Mouse (Mus musculus) liver, embryonic 12.5 days (tissue): ENCODE measurements at regions not wholly inside any gene's neighbourhood (a gene's known extent, or its start where the extent isn't known, plus 50 kb on each side); places are given as distances from the start of the nearest gene placed in this dataset.

Experiments
- ATAC-seq: fragments of 200-750 bp; cut with Nextera tagmentation; 2 replicates; pipeline ENCODE4 v1.8.0; 2017; ENCODE audit warnings: moderate number of reproducible peaks, mild to moderate bottlenecking, moderate library complexity
- H3K27ac ChIP-seq: fragments of 300-500 bp; sonication (generic); 2 replicates; pipeline ENCODE4 v1.5.1; 2016; ENCODE audit warnings: mild to moderate bottlenecking
- H3K27me3 ChIP-seq: fragments of 300-500 bp; sonication (generic); replicated peaks from 2 replicates; pipeline ENCODE4 v1.6.1; 2016; ENCODE audit warnings: mild to moderate bottlenecking, moderate library complexity
- H3K36me3 ChIP-seq: fragments of 300-500 bp; sonication (generic); 2 replicates; pipeline ENCODE4 v1.6.1; 2016; ENCODE audit warnings: mild to moderate bottlenecking, moderate library complexity
- H3K4me1 ChIP-seq: fragments of 300-500 bp; sonication (generic); 2 replicates; pipeline ENCODE4 v1.6.1; 2016
- H3K4me2 ChIP-seq: fragments of 300-500 bp; sonication (generic); 2 replicates; pipeline ENCODE4 v1.6.1; 2016; ENCODE audit warnings: mild to moderate bottlenecking, moderate library complexity
- H3K4me3 ChIP-seq: fragments of 300-500 bp; sonication (generic); 2 replicates; pipeline ENCODE4 v1.5.1; 2016; ENCODE audit warnings: mild to moderate bottlenecking, moderate library complexity
- H3K9ac ChIP-seq: fragments of 300-500 bp; sonication (generic); 2 replicates; pipeline ENCODE4 v1.6.1; 2016; ENCODE audit warnings: mild to moderate bottlenecking, moderate library complexity
- H3K9me3 ChIP-seq: fragments of 300-500 bp; sonication (generic); replicated peaks from 2 replicates; pipeline ENCODE4 v1.6.1; 2016; ENCODE audit warnings: mild to moderate bottlenecking, moderate library complexity
- WGBS: fragments of 180-500 bp; shearing (Covaris S2); methylation state at CpG from one replicate; pipeline ENCODE4 v1.1.7; 2016; ENCODE audit not compliant: insufficient replicate concordance; 5-methylcytosine and 5-hydroxymethylcytosine counted together

DNA sequence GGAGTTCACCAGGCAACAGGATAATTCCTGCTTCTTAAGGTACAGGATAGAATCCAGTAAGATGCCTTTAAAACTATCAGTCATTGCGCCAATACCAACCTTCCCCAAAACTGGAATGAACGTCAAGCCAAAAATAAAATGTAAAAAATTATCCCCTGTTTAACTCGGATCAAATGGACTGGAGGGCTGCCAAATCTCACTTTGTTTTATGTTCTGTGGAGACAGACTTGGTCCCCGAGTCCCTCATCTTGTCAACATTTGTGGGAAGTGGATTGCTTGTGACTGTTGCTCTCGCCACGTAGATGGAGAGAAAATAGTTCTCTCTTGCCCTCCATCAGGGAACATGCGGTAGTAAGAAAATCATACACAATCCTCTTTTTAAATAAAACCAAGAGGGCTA, 322.4 kb downstream of the Hlx start:
- Histone ChIP-seq H3K27ac (no peak overlapping the region), H3K4me1 (no peaks in the 10 kb centered on the region), H3K36me3 (no peaks in the 10 kb centered on the region), H3K4me3 (no peak overlapping the region), H3K27me3 (no peaks in the 10 kb centered on the region), H3K9ac (no peak overlapping the region), H3K4me2 (no peak overlapping the region), H3K9me3 (no peaks in the 10 kb centered on the region)
- 67% methylated on average over 7 of the region's 7 CpGs for WGBS
- no peak for ATAC-seq

DNA sequence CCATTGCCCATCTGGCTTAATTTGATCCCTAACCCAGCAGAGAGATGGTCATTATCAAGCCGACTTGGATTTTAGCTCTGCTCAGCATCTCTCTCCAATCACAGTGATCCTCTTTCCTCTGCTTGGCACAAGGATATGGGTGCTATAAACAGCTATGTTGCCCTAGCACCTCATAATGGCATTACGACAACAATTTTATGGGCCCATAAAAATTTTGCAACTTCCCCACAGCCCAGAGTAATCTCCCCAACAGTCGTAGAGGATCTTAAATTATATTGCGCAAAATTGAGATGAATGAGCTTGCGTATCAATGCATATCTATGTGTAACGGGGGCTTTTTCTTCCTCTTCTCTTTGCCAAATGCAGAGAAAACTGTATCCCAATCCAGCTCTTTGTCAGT, 329.4 kb downstream of the Hlx start:
- Histone ChIP-seq H3K27me3 (no peaks in the 10 kb centered on the region), H3K36me3 (no peaks in the 10 kb centered on the region), H3K9ac (no peak overlapping the region), H3K4me3 (no peak overlapping the region), H3K9me3 (no peaks in the 10 kb centered on the region), H3K4me1 (no peaks in the 10 kb centered on the region), H3K4me2 (no peak overlapping the region), H3K27ac (no peak overlapping the region)
- WGBS = 70% methylated on average over 6 of the region's 6 CpGs
- no peak for ATAC-seq

DNA sequence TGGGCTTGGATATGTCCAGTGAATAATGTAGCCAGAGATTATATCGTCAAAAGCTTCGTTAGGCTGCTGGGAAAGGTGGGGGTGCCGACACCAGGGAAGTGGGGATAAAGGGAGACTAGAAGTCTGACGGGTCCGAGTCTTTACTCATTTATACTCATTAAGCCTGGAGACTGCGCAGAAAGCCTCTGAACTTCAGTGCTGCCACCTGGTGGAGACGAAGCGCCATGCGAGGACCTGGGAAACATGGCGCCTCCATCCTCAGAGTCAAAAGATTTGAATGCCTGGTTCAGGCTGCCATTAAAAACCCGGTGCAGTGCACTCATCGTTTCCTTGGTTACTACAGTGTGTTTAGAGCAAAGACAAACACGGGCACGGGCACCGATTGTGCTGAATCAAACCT, 337.2 kb downstream of the Hlx start:
- H3K27ac ChIP-seq = no peak overlapping the region
- no peaks in the 10 kb centered on the region for H3K9me3 ChIP-seq
- WGBS = 37% methylated on average over 15 of the region's 15 CpGs
- no peak overlapping the region for H3K9ac ChIP-seq
- H3K4me1 ChIP-seq = no peaks in the 10 kb centered on the region
- no peak for ATAC-seq
- H3K36me3 ChIP-seq = no peaks in the 10 kb centered on the region
- no peak overlapping the region for H3K4me2 ChIP-seq
- no peak overlapping the region for H3K4me3 ChIP-seq
- H3K27me3 ChIP-seq = no peaks in the 10 kb centered on the region

DNA sequence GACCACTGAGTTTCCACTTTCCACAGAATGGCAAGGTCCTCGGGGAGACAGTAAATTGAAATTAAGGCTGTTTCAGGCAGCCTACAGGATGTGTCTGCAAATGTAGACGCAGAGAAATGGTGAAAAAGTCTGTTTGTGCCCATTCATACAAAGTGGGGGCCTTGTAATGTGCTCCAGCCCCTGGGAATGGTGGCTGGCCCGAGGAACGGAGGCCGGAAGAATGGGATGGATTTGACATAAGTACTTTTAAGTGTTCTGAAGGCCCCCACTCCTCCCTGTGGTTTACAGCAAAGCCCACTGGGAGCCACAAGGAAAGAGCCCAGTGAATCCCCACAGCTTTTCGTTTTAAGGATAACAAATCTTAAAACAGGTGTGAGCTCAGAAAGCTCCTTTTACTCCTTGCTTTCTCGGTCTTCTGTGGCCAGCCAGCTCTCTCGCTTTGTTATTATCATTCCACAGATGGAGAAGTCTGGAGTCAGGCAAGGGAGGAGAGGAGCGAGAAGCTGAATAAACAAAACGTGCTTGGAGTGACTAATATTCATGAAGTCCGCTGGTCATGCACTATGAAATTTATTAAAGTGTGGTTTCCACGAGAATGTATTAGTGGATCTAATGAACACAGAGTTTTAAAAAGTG, 337.7 kb downstream of the Hlx start:
- no peak overlapping the region for H3K4me3 ChIP-seq
- H3K9me3 ChIP-seq = no peaks in the 10 kb centered on the region
- H3K4me1 ChIP-seq = no peaks in the 10 kb centered on the region
- no peak overlapping the region for H3K4me2 ChIP-seq
- H3K27ac ChIP-seq = no peak overlapping the region
- no peaks in the 10 kb centered on the region for H3K27me3 ChIP-seq
- no peak overlapping the region for H3K9ac ChIP-seq
- 58% methylated on average over 12 of the region's 12 CpGs for WGBS
- no peak for ATAC-seq
- H3K36me3 ChIP-seq = no peaks in the 10 kb centered on the region

DNA sequence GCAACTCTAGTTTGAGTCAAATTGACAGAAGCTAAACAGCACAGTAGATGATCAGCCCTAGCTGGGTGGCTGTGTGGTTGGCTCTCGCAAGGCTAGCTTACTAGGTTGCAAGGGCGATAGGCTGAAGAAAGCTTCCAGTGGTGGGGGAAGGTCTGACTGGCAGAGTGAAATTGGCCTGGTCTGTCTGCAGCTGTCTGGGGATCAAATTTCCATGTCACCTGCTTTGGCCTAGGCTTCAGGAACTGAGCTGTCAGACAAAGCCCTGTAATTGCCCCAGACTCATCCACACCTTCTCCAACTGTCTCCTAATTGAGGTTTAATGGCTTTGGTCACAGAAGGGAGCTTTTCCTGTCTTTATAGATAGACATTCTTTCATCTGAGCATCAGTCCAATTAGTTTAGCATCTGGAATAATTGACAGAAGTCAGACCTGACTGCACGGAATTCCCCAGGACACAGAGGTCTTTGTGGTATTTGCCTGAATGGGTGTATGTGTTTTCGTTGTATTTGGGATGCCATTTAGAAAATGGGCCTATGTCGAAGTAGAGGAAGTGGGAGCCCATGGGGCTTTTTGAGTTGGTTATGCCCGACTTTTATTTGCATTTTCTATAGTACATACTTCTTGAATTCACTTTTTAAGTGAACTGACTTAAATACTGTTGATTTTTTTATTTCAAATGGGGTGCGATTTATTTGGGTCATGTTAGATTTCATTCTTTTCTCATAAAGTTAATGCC, 348.2 kb downstream of the Hlx start:
- Histone ChIP-seq H3K4me1 (no peaks in the 10 kb centered on the region), H3K4me2 (no peak overlapping the region), H3K4me3 (no peak overlapping the region), H3K27me3 (no peaks in the 10 kb centered on the region), H3K9me3 (no peaks in the 10 kb centered on the region), H3K27ac (no peak overlapping the region), H3K9ac (no peak overlapping the region), H3K36me3 (no peaks in the 10 kb centered on the region)
- no peak for ATAC-seq
- WGBS = 67% methylated on average over 7 of the region's 7 CpGs

DNA sequence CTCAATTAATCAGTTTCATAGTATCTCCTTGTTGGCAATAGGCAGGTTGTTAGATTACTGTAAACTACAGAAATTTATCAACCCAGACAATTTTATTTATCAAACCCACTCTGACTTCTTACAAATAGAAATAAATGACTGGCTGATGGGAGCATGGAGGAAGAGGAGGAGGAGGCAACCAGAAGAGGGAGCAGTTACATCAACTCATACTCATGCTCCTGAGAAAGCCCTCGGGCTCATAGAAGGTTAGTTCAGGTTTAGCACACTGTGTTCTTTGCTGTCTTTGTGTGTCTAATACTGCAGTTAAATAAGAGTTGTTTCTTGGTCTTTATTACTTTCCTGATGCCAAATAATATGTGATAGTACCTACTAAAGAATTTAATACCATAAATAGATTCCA, 344.6 kb upstream of the 1700056E22Rik start:
- Histone ChIP-seq H3K9ac (no peak overlapping the region), H3K9me3 (no peaks in the 10 kb centered on the region), H3K4me3 (no peak overlapping the region), H3K4me2 (no peak overlapping the region), H3K4me1 (no peaks in the 10 kb centered on the region), H3K27ac (no peak overlapping the region), H3K36me3 (no peaks in the 10 kb centered on the region), H3K27me3 (no peaks in the 10 kb centered on the region)
- ATAC-seq = no peak
- 73% methylated on average over 1 of the region's 1 CpGs for WGBS

DNA sequence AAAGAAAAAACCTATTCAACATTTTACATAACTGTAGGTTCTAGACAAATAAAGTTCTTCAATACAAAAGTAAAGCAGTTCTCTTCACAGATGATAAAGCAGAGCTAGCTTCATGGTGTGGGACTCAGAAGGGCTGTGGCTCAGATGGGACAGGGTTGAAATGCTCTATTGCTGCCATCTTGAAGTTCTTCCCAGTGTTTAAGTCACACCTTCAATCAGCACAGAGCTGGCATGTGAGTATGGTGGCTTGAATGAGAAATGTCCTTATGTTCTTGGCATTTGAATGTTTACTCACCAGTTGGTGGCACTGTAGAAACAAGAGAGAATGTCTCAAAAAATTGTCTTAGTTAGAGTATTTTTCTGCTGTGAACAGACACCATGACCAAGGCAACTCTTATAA, 330.9 kb upstream of the 1700056E22Rik start:
- no peak overlapping the region for H3K27ac ChIP-seq
- no peaks in the 10 kb centered on the region for H3K36me3 ChIP-seq
- no peak for ATAC-seq
- no peak overlapping the region for H3K4me3 ChIP-seq
- H3K4me2 ChIP-seq = no peak overlapping the region
- no peaks in the 10 kb centered on the region for H3K27me3 ChIP-seq
- H3K9me3 ChIP-seq = no peaks in the 10 kb centered on the region
- no peak overlapping the region for H3K9ac ChIP-seq
- no peaks in the 10 kb centered on the region for H3K4me1 ChIP-seq

DNA sequence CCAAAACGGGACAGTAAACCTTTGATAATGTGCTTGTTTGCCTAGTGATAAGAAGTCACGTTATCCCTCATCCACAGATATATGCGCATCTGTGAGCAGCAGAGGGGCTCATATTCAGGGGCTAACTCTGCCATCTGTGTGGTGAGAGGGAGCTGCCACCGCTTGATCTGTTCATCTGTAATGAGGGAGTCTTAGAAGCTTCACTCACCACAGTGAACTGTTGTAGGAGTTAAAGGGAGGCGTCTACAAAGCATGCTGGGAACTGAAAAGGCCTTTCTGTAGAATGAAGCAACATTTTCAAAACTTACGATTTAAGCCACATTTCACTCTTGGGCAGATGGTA, 324.1 kb upstream of the 1700056E22Rik start:
- no peaks in the 10 kb centered on the region for H3K36me3 ChIP-seq
- no peak overlapping the region for H3K27ac ChIP-seq
- no peaks in the 10 kb centered on the region for H3K27me3 ChIP-seq
- 47% methylated on average over 6 of the region's 6 CpGs for WGBS
- peak; percentile 47 for ATAC-seq
- H3K4me3 ChIP-seq = no peak overlapping the region
- H3K4me1 ChIP-seq = peaks cover 4% of the 10 kb centered on the region; the same call in 1 of the 2 replicates
- H3K9me3 ChIP-seq = no peaks in the 10 kb centered on the region
- no peak overlapping the region for H3K9ac ChIP-seq
- H3K4me2 ChIP-seq = no peak overlapping the region

DNA sequence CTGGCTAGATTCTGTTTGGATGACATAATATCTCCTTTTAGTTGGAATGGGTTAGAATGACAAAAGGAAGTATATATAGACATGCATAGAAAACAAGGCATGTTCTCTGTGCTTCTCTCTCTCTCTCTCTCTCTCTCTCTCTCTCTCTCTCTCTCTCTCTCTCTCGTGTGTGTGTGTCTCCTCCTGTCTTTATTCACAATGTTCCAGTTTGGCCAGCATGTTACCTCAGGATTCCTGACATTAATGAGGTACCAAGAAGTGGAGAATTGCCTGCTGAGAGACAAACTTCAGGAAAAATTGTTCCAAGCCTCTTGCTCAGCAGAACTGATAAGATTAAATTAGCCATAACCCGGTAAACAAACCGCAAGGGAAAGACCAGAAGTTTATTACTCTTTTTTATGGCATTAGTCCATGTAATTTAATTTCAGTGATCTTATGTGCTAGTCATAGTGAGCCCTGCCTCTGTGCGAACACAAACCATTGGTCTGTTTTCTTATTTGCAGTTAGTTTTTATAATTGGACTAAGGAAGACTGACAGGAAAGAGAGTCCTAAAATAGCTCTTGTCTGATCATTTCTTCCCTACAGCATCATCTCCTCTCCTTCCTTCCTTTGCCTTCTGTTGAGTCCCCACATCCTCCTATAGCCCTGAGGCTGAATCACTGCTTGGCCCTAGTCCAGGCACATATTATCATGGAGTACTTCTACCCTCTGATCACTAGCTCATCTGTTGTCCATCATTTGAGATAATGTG, 323.5 kb upstream of the 1700056E22Rik start:
- Histone ChIP-seq H3K4me1 (peaks cover 9% of the 10 kb centered on the region), H3K4me3 (no peak overlapping the region), H3K9me3 (no peaks in the 10 kb centered on the region), H3K27me3 (no peaks in the 10 kb centered on the region), H3K9ac (no peak overlapping the region), H3K27ac (no peak overlapping the region), H3K4me2 (no peak overlapping the region), H3K36me3 (no peaks in the 10 kb centered on the region)
- peak; percentile 47; the same call in 1 of the 2 replicates for ATAC-seq
- 44% methylated on average over 4 of the region's 4 CpGs for WGBS

DNA sequence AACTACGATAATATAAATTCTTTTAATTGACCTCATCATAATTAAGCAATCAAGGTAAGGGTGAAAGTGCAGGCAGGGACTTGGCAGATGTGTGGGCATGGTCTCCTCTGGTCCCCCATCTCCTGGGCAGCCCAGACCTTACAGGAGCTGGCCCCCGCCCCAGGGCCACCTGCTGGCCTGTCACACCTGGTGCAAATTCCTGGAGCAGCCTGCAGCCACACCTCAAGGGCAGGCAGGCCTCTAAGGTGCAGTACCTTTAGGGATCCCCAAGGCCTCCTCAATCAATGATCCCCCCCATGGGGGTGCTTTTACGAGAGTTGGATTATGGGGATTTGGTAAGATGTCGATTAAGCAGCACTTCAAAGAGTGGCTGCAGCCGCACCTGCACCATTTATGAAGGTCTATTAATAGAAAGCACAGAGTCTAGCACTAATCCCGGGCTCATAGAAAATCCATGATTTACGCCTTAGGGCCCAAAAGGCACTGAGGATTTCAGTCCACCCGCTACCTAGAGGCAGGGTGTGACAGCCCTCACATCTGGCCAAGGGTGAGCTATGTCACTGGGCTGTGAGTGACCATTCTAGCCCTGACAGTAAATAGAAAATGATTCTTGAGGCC, 319.8 kb upstream of the 1700056E22Rik start:
- WGBS = 68% methylated on average over 8 of the region's 8 CpGs
- Histone ChIP-seq H3K9ac (no peak overlapping the region), H3K4me2 (no peak overlapping the region), H3K4me1 (peaks cover 33% of the 10 kb centered on the region), H3K36me3 (no peaks in the 10 kb centered on the region), H3K4me3 (no peak overlapping the region), H3K27me3 (no peaks in the 10 kb centered on the region), H3K9me3 (no peaks in the 10 kb centered on the region), H3K27ac (no peak overlapping the region)
- ATAC-seq = no peak

DNA sequence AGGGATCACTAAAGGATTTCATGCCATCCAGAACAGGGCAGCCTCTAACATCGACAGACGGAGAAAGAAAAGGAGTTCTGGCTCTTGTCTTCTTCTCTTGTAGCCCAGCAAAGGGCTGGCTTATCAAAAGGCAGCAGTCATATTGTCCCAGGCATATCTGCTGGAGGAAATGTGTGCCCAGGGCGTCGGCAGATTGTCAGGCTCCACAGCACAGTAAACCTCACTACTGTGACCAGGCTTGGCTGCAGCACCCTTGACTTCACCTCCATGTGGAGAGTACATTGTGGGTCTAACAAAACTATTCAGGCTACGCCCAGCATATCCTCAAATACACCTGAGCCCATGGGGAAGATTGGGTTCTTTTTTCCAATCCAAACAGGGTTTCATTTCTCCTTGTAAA, 317.7 kb upstream of the 1700056E22Rik start:
- Histone ChIP-seq H3K4me2 (peak overlapping the region; percentile 36), H3K9ac (no peak overlapping the region), H3K9me3 (no peaks in the 10 kb centered on the region), H3K36me3 (no peaks in the 10 kb centered on the region), H3K27ac (peak overlapping the region; percentile 29; the same call in 1 of the 2 replicates), H3K4me3 (no peak overlapping the region), H3K4me1 (peaks cover 29% of the 10 kb centered on the region), H3K27me3 (no peaks in the 10 kb centered on the region)
- peak; percentile 94 for ATAC-seq
- 18% methylated on average over 5 of the region's 5 CpGs for WGBS

DNA sequence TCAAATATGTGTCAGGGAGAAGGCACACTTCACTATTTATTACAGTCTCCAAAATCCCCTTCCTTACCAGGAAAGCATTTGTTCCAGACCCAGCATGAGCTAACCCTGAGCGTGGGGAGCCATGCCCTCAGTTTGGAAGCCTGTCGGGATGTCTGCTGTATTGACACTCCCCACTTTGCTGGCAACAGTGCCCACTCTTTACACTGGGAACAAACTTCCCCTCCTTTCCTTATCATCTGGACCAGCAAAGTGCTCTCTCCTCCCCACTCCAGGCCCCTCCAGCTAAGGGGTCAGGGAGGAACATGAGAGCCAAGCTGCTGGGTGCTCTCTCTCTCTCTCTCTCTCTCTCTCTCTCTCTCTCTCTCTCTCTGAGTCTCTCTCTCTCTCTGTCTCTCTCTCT, 310.7 kb upstream of the 1700056E22Rik start:
- Histone ChIP-seq H3K9me3 (no peaks in the 10 kb centered on the region), H3K4me3 (no peak overlapping the region), H3K27ac (no peak overlapping the region), H3K4me2 (no peak overlapping the region), H3K27me3 (no peaks in the 10 kb centered on the region), H3K4me1 (0 out of 2 replicates have a peak, but pooled peaks cover 4% of the 10 kb centered on the region), H3K36me3 (no peaks in the 10 kb centered on the region), H3K9ac (no peak overlapping the region)
- no peak for ATAC-seq
- WGBS = 43% methylated on average over 2 of the region's 2 CpGs
